Mouse (Mus musculus) thymus, adult 18-20 months (tissue): ENCODE data around the gene Agmat.
"Not testable (repeated sequence)": the region's sequence is repeated elsewhere in the genome, so short reads cannot be mapped to it uniquely, and the experiment has no call there.

Experiments used
- DNase-seq, 2 experiments: peaks; one replicate each; pipeline ENCODE4 v3.0.0; 2022; ENCODE audit warnings: mixed read lengths in 2 of 2

Agmat gene

DNA sequence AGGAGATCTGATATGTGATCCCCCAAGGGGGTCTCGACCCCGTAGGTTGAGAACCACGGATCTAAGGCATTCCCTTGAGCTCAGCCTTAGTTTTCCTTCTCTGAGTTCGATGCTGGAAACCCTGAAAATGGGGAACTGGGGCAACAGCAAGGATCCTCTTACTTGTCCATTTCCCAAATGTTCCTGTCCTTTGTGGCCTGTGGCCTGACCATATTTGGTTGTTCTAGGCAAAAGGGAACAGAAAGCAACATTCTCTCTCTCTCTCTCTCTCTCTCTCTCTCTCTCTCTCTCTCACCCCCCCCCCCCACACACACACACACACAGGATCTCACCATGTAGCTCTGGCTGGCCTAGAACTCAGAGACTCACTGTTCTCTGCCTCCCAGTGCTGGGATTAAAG lies 9.6 kb upstream of the Agmat start:
- DNase-seq, result no peak

GRCm38 (mm10) chr4:141738015-141738414 lies 8.5 kb upstream of the Agmat start:
- DNase-seq, result no peak

- no peak for DNase-seq
Observed at GRCm38 (mm10) chr4:141741856-141742255, 4.6 kb upstream of the Agmat start.

GRCm38 (mm10) chr4:141742381-141742780 lies 4.1 kb upstream of the Agmat start:
- DNase-seq, result no peak

- no peak for DNase-seq
Observed at GRCm38 (mm10) chr4:141749557-141749956, 3.1 kb downstream of the Agmat start.

DNA sequence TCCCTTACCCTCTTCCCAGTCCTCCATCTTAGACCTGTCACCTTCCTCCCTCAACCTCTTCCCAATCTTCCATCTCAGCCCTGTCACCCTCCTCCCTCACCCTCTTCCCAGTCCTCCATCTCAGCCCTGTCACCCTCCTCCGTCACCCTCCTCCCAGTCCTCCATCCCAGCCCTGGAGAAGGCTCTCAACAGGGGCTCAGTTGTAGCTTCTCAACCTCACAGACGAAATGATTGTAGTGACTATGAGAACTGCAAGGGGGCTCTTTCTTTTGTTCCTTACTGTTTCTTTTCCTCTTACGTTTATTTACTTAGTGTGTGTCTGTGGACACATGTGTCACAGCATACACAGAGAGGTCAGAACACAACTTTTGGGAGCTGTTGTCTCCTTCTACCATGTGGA lies 4.4 kb downstream of the Agmat start:
- DNase-seq, result no peak

DNA sequence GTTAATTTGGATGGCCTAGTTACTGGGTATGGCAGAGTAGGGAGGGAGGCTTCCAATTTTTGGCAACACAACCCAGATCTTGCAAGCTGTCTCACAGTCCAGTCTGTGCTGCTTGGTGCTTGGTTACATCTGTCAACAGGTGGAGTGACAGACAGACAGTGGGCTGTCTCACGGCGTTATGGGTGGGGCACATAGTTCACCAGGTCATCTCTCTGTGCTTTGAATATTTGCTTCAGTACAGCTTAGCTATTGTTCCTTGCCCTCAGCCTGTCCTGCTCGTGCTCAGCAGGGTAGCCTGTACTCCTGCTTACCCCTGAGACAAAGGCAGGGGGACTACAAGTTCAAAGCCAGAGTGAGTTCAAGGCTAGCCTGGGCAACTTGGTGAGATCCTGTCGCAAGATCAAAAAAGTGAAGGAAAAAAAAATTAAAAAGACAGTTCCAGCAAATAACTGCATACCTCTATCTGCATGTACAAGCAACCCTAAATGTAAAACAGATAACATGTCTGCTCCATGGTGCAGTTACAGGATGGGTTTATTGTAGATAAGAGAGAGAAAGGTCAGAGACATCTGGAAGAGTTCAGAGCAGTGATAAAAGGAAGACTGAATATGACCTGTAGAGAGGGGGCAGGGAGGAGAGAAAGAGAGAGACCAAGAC lies 5.1 kb downstream of the Agmat start:
- DNase-seq, result no peak

DNA sequence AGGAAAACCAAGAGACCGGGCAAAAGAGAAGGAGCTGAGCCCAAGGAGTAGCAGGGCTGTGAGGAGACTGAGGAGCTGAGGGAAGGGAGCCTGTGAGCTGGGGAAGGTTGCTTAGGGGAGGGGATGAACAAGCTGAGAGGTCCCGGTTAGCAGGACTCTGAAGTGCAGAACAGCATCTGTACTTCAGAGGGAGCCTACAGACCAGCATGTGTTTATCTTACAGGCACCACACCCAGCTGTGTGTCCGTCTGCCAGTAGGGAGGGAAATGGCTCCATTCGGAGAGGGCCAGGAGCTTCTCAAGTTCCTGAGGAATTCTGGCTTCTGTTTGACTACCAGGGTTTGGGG lies 5.6 kb downstream of the Agmat start:
- no peak for DNase-seq

DNA sequence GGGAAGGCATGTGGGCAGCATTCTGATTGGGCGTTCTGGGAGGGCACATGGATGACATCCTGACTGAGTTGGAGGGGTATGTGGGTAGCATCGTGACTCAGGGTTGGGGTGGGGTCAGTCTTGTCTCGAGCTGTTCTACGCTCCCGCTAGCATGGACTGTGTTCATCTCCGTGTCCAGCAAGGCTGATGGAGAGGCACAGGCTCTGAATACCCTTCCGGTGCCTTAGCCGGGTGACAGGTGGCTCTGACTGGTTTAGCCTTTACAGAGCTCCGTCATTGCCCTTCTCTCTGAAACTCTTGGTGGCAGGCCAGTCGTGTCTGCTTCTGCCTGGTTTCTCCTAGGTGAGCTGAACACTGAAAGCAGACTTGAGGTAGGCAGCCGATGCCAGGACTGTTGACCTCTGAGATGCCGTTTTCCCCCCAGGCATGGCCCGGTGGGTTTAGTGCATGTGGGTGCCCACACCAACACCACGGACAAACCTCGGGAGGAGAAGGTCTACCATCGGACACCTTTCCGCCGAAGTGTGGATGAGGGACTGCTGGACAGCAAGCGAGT lies 9.0 kb downstream of the Agmat start:
- no peak for DNase-seq

GRCm38 (mm10) chr4:141757124-141757523 lies 10.7 kb downstream of the Agmat start:
- DNase-seq, result no peak

- no peak for DNase-seq
Observed at GRCm38 (mm10) chr4:141758874-141759542, 12.5 kb downstream of the Agmat start.

DNA sequence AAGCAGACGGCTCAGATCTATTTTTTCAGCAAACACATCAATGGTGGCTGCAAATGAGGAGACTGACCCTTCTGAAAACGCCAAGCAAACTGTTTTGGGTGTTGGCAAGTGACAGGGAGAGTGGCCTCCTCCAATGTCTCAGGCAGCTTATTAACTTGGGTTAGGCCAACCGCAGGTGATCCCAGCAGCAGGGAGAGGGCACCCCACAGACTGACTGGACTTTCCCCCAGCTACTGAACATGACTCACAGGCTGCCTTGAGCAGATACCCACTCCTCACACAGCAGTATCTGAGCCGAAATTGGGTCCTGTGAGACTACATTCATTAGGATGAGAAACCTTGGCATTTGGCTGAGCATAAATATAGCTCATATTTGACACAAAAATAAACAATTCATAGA lies 14.5 kb downstream of the Agmat start:
- DNase-seq, result no peak

DNA sequence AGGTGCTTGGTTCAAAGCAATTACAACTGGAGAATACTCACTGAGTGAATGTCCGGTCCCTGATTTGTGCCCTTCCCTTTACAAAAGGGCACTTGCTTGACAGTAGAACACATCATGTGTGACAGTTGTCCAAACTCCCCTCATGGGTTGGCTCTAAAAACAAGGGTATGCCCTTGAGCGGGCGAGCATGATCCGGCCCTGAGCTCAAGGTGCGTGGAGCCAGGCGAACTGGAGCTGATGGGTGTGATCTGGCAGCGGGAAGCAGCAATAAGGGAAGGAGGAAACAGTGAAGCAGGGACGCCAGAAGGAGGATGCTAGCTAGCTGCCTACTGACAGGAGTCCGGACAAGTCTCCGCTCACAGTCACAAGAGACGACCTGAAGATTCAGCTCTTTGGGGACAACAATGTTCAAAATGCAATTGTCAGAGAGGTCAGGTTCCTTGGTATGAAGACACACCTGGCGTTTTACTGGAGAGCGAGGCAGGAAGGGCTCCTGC lies 15.7 kb downstream of the Agmat start:
- no peak for DNase-seq

- no peak for DNase-seq
Observed at GRCm38 (mm10) chr4:141763476-141763875, 17.0 kb downstream of the Agmat start.

- no peak for DNase-seq
Observed at GRCm38 (mm10) chr4:141765008-141765407, 18.5 kb downstream of the Agmat start.

DNA sequence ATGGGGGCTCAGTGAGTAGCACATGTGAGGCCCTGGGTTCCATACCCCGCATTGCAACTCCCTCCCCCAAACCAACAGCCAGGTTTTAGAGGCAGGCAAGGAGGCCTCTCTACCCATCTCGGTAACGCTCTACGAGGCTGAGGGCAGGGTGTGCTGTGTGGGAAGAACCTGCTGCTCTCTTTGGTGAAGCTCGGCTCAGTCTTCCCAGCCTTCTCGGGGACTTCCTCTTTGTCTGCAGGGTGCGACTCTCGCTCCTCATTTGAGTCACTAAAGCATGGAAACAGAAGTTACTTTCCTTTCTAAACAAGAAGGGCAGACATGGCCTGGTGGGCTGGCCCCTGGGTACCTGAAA lies 19.8 kb downstream of the Agmat start:
- DNase-seq, result no peak

DNA sequence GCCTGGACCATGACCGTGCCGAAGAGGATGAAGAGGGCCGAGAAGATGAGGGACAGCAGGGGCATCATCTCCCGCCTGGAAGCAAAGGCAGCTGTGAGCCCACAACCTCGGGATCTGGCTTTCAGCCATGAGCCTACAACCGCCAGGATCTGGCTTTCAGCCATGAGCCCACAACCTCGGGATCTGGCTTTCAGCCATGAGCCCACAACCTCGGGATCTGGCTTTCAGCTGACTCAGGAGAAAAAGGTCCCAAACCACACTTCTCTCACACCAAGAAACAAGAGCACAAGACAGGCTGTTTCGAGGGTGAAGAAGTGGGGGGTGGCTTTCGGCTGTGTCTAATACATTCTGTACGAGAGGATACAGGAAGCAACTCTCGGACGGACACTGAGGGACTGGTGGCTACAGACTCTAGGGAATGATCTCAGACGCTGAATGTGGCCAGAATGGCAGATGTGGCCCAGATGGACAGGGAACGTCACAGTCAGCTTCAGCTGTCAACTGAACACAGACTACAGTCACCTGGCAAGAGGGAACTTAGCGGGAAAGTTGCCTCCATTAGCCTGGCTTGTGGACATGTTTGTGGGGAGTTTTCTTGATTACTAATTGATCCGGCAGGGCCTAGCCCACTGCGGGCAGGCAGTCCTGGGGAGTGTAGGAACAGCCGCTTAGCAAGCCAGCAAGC lies 20.3 kb downstream of the Agmat start:
- no peak for DNase-seq

- DNase-seq, result no peak
Observed at GRCm38 (mm10) chr4:141767353-141768036, 21.0 kb downstream of the Agmat start.

GRCm38 (mm10) chr4:141769501-141770160 lies 23.2 kb downstream of the Agmat start:
- no peak for DNase-seq

DNA sequence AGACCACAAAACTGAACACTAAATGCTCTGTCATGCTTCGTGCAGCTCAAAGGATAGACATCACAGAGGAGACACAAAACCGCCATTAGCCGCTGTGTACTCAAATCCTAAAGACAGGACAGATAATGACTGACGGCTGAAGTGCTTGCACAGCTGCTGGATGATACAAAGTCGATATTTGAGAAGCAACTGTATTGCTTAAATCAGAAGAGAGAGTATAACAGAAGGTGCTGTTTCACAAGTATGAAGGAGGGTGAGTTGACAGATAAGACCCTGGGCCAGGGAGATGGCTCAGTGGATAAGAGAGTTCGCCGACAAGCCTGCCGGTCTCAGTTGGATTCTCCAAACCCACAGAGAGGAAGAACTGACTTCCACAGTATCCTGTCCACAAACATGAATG lies 25.4 kb downstream of the Agmat start:
- DNase-seq, result no peak

GRCm38 (mm10) chr4:141773019-141773418 lies 26.5 kb downstream of the Agmat start:
- not testable (repeated sequence) for DNase-seq

DNA sequence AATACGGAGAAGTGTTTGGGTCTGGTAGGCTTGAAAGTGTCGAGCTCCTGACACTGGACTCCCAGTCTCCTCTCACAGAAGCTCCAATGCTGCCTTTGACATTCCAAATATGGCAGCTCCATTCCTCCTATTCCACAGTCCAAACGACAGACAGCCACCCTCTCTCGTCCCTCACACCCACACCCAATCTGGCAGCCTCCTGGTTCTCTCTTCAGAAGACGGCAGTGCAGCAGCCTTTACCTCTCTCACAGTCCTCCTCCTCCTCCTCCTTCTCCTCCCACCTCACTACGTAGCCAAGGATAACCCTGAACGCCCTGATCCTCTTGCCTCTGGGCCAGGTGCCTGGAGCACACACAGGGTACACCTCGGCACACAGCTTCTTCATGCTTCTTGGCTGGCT lies 33.4 kb downstream of the Agmat start:
- no peak for DNase-seq
